Mouse (Mus musculus): Measurements from ENCODE around the gene Gucd1.
"Not testable (repeated sequence)": the region's sequence is repeated elsewhere in the genome, so short reads cannot be mapped to it uniquely, and the experiment has no call there.

DNA sequence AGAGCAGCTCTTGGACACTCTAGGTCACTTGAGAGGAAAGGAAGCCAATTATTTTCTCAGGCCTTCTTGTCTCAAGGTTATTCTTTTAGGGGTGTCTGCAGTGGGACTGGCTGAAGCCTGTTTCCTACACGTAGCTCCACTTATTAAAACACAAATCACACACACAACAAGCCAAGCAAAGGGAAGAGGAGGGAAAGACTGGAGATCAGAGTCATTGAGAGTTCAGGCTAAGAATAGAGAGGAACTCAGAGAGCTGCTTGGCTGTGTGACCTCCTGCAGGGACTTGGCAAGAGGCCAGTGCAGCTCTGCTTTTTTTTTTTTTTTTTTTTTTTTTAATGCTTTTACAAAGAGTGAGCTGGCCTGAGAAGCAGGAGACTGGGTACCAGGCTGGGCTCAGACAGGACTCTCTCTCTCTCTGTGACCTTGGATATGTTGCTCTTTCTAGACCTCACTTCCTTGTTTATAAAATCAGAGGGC, 153.5 kb downstream of the Gucd1 start:
- 0 out of 2 replicates have a peak, but pooled peaks have one; percentile 29 for TF ChIP-seq EP300 (IDR thresholded peaks at IDR 0.05; ENCODE audit: low read depth)
- not testable (repeated sequence) for TF ChIP-seq CTCF (IDR thresholded peaks at IDR 0.05; ENCODE audit: low read depth)

All from heart, postnatal 0 days (tissue).